33 mouse cellular contexts compared by ENCODE assay signal in genomic region chr12:103041401-103041800, GRCm38 (mm10).
"Had no signal": no experiment of that assay in that cellular context is flagged by ENCODE, and none has a peak within 500 bp of the region (broad histone marks: within the 10 kb centered on the region; RNA-seq: fewer than 3 reads in every experiment).

No protein-coding gene starts in this region.

- H3K9ac ChIP-seq: heart, embryonic 13.5 days; heart, embryonic 15.5 days; hindbrain, embryonic 12.5 days; hindbrain, embryonic 13.5 days; hindbrain, embryonic 14.5 days; hindbrain, embryonic 15.5 days; intestine, embryonic 15.5 days; kidney, embryonic 15.5 days had no signal

- H3K4me2 ChIP-seq: heart, embryonic 11.5 days; heart, embryonic 13.5 days; heart, embryonic 15.5 days; hindbrain, embryonic 12.5 days; hindbrain, embryonic 13.5 days; hindbrain, embryonic 14.5 days; hindbrain, embryonic 15.5 days; intestine, embryonic 15.5 days; kidney, embryonic 15.5 days had no signal

- H3K9me3 ChIP-seq: heart, embryonic 15.5 days; hindbrain, embryonic 12.5 days; hindbrain, embryonic 13.5 days; hindbrain, embryonic 15.5 days; intestine, embryonic 15.5 days; kidney, embryonic 15.5 days had no signal

- H3K4me1 ChIP-seq: heart, embryonic 15.5 days; hindbrain, embryonic 13.5 days; hindbrain, embryonic 15.5 days; intestine, embryonic 15.5 days; kidney, embryonic 15.5 days had no signal

- DNase-seq: heart, postnatal 10 days; heart, postnatal 36 days; heart, postnatal 4 days; kidney, adult 11 months; kidney, adult 18-20 months; kidney, adult 2 months; kidney, adult 8-10 months; kidney, adult 9 months; kidney, postnatal 10 days; kidney, postnatal 14 days; kidney, postnatal 25 days; kidney, postnatal 36 days; kidney, postnatal 4 days; layer of hippocampus, adult 9-11 months; layer of hippocampus, postnatal 36 days had no signal

- H3K27ac ChIP-seq: heart, embryonic 13.5 days; heart, embryonic 15.5 days; hindbrain, embryonic 10.5 days; hindbrain, embryonic 12.5 days; hindbrain, embryonic 13.5 days; hindbrain, embryonic 14.5 days; hindbrain, embryonic 15.5 days; hindbrain, postnatal 0 days; intestine, embryonic 15.5 days; kidney, embryonic 15.5 days; kidney, postnatal 0 days; layer of hippocampus, adult 2 months; left cerebral cortex, adult 2 months had no signal

- H3K27me3 ChIP-seq: heart, embryonic 13.5 days; heart, embryonic 15.5 days; hindbrain, embryonic 12.5 days; hindbrain, embryonic 13.5 days; hindbrain, embryonic 15.5 days; intestine, embryonic 15.5 days; kidney, embryonic 15.5 days had no signal

- H3K36me3 ChIP-seq: heart, embryonic 13.5 days; heart, embryonic 15.5 days; intestine, embryonic 15.5 days; kidney, embryonic 15.5 days had no signal

- ATAC-seq: hindbrain, embryonic 16.5 days; hindbrain, postnatal 0 days; inflammation-experienced regulatory T-cells, adult 6 months; intestine, embryonic 15.5 days; intestine, embryonic 16.5 days; intestine, postnatal 0 days had no signal

- H3K4me3 ChIP-seq: heart, embryonic 13.5 days; heart, embryonic 15.5 days; hindbrain, embryonic 10.5 days; hindbrain, embryonic 12.5 days; hindbrain, embryonic 13.5 days; hindbrain, embryonic 15.5 days; intestine, embryonic 15.5 days; kidney, embryonic 15.5 days; layer of hippocampus, adult 2 months; left cerebral cortex, adult 2 months had no signal
